Mouse (Mus musculus) forebrain, embryonic 10.5 days (tissue): Measurements from ENCODE around the gene Gmfg. TPM values are rescaled to one million over a fixed set of nuclear protein-coding genes. Genes with fewer than 3 reads are reported as not detected.

Source experiments
- polyA plus RNA-seq: library from polyadenylated mRNA; unstranded; fragments of >200 nt; fragmentation: Nextera tagmentation; extraction: Ambion mirVana; gene quantifications from 2 replicates; pipeline ENCODE4 v1.2.1, GENCODE M21; 2016

Gene Gmfg
- polyA plus RNA-seq, 1 experiment from 2014 or later: 8.3 TPM

Other genes with a start within 250 kb of the Gmfg start
- 1.4 and 1.7 TPM in 2 replicates for gene Eid2, start 169.6 kb upstream of the Gmfg start, polyA plus RNA-seq
- gene Eid2b, start 159.7 kb upstream of the Gmfg start, polyA plus RNA-seq: 9.6 and 9.7 TPM in 2 replicates
- gene Selenov, start 146.3 kb upstream of the Gmfg start, polyA plus RNA-seq: 0.50 and 0.66 TPM in 2 replicates
- gene Dll3, start 135.2 kb upstream of the Gmfg start, polyA plus RNA-seq: 13.4 and 13.7 TPM in 2 replicates
- 238 and 253 TPM in 2 replicates for gene Timm50, start 125.4 kb upstream of the Gmfg start, polyA plus RNA-seq
- 118 and 120 TPM in 2 replicates for gene Supt5, start 98.7 kb upstream of the Gmfg start, polyA plus RNA-seq
- 939 and 976 TPM in 2 replicates for gene Rps16, start 86.8 kb upstream of the Gmfg start, polyA plus RNA-seq
- gene Plekhg2, start 64.8 kb upstream of the Gmfg start, polyA plus RNA-seq: 75.5 and 84.4 TPM in 2 replicates
- 4.5 TPM in 2 replicates for gene Zfp36, start 57.2 kb upstream of the Gmfg start, polyA plus RNA-seq
- 60.3 and 60.6 TPM in 2 replicates for gene Med29, start 44.7 kb upstream of the Gmfg start, polyA plus RNA-seq
- gene Paf1, start 44.5 kb upstream of the Gmfg start, polyA plus RNA-seq: 82.3 and 95.9 TPM in 2 replicates
- 3.0 and 3.4 TPM in 2 replicates for gene Lrfn1, start 14.5 kb downstream of the Gmfg start, polyA plus RNA-seq
- gene Ifnl2, start 73.0 kb downstream of the Gmfg start, polyA plus RNA-seq: not detected in 2 replicates
- gene Ifnl3, start 85.4 kb downstream of the Gmfg start, polyA plus RNA-seq: not detected in 2 replicates
- not detected in 2 replicates for gene Sycn, start 103.4 kb downstream of the Gmfg start, polyA plus RNA-seq
- not detected in 2 replicates for gene Nccrp1, start 109.8 kb downstream of the Gmfg start, polyA plus RNA-seq
- gene Samd4b, start 160.7 kb downstream of the Gmfg start, polyA plus RNA-seq: 29.9 and 30.7 TPM in 2 replicates
- 66.0 and 69.9 TPM in 2 replicates for gene Pak4, start 160.7 kb downstream of the Gmfg start, polyA plus RNA-seq
- gene Acp7, start 193.9 kb downstream of the Gmfg start, polyA plus RNA-seq: not detected in 2 replicates